Mouse (Mus musculus) CD4-positive helper T cell, adult 2 months (primary cell): ENCODE results near the gene Srxn1.

ENCODE experiments used
- DNase-seq: peaks from one replicate; pipeline ENCODE4 v3.0.0-alpha.2; 2012; ENCODE audit warnings: low read depth, missing footprints, low spot score

Srxn1 gene

DNA sequence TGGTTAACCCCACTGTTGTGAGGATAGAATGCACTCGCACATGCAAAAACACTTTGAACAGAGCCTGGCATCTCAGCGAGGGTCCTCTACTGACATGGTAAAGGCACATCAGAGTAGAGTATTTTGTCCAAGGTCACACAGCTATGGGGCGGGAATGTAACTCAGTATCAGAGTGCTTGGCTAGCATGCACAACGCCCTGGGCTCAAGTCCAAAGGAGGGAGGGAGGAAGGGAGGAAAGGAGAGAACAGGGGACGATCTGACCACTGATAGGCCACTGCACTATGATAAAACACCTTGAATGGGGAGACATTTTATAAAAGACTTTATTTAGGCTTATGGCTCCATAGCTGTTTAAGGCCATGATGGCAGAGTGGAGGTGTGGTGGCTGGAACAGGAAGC, 15.7 kb upstream of the Srxn1 start:
- no peak for DNase-seq

DNA sequence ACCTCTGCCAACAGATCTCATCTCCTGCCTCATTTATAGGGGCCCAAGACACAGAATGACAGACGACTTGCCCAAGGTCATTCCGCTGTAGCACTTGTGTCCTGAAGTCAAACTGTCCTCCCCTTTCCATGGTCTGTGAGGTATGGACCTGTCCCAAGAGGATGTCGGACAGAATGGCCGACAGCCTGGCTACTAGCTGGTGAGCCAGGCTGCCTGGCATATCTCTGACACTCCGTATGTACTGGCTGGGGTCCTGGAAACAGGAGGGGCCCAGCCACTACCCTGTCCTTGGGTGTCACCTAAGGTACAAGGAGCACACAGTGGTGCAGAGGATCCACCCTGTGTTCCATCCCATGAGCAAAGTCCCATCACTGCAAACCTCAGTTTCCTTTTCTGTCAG, 14.8 kb upstream of the Srxn1 start:
- DNase-seq: no peak

DNA sequence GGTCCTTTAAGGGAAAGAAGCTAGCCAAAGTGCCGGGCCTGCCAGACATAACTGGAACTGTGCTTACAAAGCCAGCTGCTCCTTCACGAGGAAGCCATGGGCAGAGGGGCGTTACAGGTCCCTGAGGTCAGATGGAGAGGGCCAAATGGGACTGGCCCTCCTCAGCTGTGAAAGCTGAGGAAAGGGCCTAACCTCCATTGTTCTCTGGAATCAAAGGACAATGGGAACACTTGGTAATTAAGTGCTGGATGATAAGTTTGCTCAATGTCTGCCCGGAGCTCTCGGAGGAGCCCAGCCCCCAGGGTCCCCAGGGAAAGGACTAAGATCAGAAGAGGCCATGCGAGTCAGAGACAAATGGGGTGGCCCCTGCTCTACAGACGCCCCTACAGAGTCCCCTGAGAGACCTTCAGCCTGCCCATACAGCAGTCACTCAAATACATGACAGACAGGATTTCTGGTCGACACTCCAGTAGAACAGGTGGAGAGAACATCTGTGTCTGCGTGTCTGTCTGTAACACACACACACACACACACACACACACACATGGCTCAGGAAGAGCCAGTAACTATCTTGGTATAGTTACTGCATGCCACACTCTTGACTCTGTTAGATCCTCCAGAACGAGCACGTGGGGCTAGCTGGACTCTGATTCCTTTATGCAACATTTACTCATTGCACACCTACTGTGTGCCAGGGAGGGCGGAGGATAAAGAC, 13.8 kb upstream of the Srxn1 start:
- DNase-seq: no peak

DNA sequence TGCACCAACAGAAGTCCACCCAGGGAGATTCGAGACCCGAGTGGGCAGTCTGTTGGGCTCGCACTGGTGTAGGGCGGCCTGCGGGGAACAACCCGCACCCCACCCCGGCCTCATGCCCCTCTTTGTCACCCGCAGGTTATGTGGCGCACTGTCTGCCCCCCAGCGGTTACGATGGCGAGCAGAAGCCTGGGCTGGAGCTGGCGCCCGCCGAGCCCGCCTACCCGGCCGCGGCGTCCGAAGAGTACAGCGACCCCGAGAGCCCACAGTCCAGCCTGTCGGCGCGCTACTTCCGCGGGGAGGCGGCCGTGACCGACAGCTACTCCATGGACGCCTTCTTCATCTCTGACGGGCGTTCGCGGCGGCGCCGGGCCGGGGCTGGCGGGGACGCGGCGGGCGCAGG, 12.4 kb upstream of the Srxn1 start:
- no peak for DNase-seq

DNA sequence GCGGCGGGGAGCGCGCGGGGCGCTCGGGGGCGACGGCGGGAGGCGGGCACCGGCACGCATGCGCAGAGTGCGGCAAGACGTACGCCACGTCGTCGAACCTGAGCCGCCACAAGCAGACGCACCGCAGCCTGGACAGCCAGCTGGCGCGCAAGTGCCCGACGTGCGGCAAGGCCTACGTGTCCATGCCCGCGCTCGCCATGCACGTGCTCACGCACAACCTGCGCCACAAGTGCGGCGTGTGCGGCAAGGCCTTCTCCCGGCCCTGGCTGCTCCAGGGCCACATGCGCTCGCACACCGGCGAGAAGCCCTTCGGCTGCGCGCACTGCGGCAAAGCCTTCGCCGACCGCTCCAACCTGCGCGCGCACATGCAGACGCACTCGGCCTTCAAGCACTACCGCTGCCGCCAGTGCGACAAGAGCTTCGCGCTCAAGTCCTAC, 11.9 kb upstream of the Srxn1 start:
- DNase-seq: peak; percentile 13

DNA sequence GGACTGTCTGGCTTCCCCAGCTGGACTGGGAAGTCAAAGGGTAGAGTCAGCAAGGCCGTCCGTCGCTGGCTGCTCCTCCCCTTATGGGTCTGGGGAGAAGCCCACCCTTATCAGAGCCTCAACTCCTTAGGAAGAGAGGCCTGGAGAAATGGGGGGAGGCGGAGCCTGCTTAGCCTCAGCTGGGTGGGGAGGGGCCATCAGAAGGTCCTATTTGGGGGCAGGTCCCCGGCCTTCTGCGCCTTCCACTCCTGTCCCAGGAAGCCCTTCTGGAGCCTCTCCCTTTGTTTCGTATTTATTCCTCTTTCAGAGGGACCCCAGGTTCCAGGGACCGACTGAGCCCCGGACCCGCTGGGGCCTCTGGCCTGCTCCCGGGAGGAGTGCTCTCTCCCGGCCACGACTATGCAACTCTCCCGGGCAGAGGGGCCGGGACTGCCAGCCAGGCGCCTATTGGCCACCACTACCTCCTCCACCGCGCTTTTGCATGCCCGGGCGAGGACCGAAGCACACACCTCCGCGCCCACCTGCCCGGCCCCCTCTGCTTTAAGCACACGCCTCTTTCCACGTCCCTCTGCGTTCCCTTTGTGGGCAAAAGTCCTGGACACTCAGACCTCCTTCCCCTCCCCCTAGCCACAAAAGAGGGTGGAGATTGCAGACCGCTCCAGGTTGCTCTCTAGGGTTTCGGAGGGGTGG, 10.3 kb upstream of the Srxn1 start:
- DNase-seq: no peak

DNA sequence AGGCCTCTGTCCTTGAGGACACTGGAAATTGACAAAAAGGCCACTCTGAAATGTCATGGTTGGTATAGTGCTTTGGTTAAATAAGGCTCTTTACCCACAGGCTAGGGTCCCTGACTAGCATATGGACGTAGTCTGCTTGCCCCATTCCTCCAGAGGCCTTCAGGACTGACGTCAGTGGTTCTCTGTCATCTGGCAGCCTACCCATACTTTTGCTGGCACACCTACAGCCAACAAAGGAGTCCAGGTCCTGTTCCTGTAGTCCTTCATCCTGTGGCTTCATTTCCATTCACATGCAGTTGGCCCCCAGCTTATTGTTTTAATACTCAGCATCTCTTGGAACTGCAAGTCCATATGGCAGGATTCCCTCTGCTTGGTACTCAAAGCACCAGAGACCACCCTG, 8.4 kb upstream of the Srxn1 start:
- no peak for DNase-seq

DNA sequence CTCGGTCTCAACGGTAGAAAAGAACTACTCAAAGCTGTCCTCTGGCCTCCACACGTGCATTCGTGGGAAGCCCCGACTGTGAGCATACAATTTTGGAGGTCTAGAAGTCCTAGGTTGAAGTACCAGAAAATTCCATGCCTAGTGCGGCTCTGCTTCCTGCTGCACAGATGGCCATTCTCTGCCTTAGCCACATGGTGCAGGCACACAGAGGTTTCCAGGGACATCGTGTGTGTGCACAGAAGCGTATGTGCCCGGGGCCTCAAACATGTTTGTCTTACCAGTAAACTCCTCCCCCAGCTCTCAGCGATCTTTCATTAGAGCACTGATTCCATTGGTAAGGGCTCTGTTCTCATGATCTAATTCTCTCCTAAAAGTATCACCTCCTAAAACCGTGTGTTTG, 7.4 kb upstream of the Srxn1 start:
- no peak for DNase-seq

DNA sequence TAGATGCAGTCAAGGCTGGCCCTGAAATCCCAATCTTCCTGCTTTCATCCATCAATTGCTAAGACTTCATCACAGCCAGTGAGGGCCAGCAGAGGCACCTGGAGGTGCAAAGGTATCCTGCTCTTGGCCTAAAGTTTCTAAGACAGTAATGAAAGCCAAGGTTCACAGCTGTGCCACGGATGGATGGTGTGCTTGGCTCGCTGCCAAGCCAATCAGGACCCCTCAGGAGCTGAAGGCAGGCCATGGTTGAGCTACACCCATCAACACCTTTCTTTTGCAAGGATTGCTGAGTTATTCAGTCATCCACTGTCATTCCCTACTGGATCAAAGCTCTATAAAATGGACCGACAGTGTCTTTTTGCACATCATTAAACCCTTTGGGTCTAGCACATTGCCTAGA, 5.8 kb upstream of the Srxn1 start:
- no peak for DNase-seq

DNA sequence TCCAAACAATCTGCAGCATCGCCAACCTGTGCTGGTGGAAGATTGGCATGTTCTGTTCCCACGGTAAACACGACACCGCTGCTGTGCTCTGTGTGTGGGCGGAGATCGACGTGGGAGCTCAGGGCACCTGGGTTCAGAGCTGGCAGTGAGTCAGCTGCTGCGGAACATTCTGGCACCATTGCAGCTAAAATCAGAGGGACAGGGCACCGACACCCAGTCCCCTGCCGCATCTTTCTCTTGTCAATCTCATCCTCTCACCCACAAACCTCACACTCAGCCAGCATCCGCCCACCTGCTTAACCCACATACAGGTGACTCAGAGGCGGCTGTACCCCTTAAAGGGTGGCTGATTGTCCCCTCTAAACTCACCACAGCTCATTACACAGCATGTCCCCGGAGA, 3.6 kb upstream of the Srxn1 start:
- peak; percentile 30 for DNase-seq

DNA sequence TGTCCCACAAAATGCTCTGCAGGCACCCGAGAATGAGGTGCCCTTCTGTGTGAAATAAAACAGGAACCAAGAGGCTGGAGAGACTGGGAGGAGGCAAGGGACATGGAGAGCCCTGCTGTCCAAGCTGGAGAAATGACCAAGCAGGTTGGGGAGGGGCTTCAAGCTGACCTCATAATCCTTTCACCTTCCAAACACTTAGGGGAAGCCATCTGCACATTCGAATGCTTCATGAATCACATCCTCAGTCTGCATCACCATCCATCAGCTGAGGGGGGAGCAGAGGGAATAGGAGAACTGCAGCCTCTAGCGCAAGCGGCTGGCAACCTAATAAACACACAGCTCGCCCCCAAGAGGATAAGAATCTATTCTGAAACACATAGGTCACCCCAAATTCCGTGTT, 2.9 kb upstream of the Srxn1 start:
- no peak for DNase-seq

DNA sequence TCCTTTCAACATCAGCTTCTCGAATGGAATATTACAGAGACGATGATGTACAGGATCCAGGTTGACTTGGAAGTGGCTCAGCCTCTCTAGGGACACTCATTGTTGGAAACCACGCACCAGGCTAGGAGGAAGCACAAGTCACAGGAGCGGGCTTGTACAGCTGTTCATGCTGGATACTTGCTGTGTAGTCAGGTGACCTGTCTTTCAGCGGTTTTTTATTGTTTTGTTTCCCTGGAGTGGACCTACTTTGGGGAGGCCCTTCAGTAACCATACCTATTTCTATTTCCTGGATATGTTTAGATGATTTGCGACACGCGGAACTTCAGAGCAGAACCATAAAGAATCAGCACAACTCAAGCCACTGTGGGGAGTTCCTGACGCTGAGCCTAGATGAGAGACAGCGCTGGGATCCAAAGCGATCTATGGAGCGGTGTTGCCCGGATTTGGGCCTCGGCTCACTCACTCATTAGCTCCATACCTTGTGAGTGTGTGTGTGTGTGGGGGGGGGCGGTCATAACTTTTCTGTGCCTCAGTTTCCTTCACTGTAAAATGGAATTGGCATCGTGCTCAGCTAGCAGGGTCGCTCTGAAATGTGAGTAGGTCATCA, 502 bp upstream of the Srxn1 start:
- peak; percentile 19 for DNase-seq

DNA sequence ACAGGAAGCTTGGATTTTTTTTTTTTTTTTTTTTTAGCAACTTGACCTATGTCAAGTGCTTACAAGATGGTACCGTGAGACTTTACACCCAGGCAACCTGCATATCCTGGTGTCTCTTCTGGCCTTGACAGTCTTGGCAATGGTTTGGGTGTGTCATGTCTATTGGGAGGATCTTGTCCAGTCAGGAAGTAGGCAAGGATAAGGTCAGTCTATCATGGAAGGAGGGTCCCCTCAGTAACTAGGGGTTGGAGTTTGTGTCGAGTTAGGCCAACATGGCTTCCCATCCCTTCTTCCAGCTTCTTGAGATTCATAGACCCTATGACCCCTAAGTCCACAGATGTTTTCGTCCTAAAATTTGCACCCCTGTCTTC, 894 bp downstream of the Srxn1 start:
- DNase-seq: no peak

DNA sequence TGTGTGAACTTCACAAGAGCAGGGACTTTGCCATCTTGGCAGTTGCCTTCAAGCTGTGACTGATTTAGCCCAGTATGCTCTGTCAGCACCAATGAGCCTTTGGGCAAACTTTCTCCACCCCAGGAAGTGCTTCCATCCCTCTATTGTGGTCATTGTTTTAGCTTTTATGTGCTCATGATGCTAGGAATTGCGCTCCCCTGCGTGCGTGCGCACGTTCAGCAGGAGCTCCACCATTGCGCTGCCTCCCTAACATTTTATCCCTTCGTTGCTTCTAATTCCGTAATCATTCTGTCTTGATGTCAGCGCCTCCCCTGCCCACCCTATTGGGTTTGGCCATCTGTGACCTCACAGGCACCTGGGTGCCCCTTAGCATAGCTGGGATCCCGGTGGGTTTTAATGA, 1.3 kb downstream of the Srxn1 start:
- DNase-seq: no peak

DNA sequence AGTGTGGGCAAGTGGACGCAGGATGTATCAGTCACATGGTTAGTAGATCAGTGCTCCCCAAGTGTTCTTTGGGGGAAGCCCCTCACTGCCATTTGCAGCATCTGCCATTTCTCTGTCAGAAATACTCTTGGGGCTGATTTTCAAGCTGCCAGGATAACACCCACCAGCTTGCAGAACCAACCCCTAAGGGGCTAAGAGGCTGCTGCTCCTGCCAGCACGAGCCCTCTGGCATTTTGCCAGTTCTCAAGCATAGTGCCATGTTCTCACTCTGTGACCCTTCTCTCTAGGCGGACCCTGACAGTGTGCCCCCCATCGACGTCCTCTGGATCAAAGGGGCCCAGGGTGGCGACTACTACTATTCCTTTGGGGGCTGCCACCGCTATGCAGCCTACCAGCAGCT, 3.4 kb downstream of the Srxn1 start:
- DNase-seq: no peak

DNA sequence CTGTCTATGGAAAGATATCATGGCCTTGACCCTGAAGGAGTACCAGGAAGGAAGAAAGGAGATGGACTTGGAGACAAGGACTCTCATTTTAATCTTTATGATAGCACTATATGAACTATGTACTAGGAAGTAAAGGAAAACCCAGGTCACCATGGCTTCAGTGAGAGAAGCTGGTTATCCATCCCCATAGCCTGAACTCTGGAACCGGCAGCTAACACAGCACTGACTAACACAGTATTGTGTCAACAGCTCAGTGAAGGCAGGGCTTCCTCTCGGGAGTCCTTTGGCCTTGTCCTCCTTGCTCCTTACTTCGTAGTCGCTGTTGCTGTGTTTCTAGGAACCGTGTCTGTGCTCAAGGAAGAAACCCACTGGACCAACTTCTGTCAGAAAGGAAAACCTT, 4.1 kb downstream of the Srxn1 start:
- DNase-seq: no peak

DNA sequence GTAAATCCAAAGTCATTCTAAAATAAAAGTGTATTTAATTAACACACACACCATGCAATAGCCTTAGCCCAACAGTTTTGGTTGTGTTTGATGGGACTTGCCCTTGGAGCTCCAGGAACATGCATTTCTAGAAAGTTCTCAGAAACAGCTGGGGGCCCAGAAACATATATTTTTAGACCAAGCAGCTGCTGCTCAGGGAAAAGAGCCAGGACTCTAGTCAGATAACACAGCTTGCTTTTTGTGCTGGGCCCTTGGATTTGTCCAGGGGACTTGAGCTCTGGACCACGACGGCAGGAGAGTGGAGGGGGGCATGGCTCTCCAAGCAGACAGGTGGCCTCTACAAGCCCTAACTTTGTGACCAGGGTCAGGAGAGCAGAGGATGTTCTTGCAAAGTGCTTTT, 6.0 kb downstream of the Srxn1 start:
- no peak for DNase-seq

DNA sequence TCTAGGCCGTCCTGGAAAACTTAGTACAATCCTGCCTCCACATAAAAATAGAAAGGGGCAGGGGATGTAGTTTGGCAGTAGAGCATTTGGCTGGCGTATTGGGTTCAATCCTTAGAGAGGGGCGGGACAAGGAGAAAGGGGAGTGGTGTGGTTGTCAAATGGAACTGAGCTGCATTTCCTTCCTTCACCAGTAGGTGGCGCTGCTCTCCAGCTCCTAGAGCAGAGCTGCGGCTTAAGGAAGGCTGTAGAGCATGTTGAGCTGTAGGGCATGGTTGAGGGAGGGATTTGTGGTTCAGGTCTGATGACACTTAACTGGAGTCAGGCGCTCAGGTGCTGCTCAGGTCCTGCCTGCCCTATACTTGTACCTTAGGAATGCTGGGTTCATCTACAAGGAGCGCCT, 6.6 kb downstream of the Srxn1 start:
- DNase-seq: peak; percentile 83

DNA sequence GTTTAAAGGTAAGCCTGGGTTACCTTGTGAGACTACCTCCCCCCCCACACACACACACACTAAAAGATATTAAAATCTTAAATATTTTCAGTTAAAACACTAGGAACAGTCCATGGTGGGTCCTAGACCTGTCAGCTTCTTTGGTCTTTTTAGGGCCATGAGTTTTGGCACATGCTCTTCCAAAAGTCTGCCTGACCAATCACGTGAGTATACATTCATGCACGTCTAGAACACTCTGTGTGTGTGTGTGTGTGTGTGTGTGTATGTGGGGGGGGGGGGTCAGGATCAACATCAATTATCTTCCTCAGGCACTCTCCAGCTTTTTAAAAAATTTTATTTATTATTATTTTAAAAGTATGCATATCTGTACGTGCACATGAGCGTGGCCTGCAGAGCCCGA, 7.2 kb downstream of the Srxn1 start:
- DNase-seq: no peak

DNA sequence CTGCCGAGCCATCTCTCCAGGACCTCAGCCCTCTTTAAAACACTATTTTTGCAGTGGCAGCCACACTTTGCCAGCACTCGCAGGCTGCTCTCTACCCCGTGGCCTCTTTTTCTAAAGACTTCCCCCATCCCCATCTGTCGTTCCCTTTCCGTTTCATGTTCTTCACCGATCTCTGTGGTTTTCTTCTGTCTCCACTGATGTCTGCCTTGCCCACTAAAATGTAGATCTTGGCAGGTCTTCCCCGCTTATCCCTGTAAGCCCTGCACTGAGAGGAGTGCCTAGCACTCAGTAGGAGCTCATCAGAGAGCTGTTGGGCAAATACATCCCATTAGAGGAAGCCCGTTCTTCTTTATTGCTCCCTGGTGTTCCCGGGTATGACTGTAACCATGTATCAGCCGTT, 7.7 kb downstream of the Srxn1 start:
- DNase-seq: no peak

DNA sequence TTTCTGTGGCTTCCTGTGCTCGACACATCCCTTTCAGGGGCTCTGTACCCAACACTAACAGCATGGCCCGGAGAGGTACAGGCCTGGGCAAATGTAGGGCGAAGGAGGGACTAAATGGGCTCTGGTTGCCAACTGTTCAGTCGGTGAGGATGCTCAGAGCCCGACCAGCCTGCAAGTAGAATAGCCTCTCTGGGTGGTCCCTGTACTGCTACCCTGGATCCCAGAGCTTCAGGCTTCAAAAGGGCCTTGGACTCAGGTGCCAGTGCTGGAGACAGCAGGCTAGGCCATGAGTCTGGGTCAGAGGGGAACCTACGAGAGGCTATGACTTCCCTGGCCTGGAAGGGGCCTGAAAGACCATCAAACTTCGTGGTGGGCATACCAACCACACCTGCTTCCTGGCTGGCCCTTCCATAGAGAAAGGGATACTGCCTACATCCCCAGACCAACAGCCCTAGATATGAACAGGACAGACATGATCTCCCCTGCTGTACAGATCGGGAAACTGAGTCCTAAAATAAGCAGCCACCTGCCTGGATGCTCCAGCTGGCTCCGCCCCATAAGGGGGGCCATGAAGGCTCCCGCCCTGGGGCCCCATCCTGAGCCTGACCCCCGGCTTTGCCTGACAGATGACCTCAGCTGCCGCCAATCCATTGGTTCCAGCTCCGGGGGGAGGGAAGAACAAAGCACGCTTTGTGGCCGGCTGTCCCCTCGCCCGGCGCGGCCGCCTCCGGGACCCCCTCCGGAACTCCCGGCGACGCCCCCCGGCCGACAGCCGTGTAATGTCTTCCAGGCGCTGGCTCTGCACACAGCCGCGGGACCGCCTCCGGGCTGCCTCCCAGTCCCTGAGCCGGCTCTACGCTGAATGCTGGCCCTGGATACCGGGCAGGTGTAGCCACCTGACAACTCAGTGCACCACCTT, 9.0 kb downstream of the Srxn1 start:
- no peak for DNase-seq

DNA sequence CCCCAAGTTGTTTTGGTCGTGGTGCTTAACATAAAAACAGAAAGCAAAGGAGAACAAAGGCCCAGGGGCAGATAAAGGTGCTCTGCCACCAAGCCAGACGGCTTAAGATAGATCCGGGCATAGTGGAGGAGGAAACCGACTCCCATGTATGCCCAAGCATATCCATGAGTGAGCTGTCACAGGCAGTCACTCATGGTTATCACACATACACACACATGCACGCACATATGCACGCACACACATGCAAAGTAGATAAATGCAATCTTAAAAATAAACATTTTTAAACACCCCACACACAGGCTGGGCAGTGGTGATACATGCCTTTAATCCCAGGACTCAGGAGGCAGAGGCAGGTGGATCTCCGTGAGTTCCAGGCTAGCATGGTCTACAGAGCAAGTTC, 12.4 kb downstream of the Srxn1 start:
- DNase-seq: no peak
